Comparison of ENCODE assay signal across 9 mouse cellular contexts in genomic region chr1:151287451-151287850, GRCm38 (mm10). TPM values are rescaled to one million over a fixed set of nuclear protein-coding genes. Genes with fewer than 3 reads are reported as not detected.
A peak's percentile ranks its signal among the peaks of the same experiment; 100 is the strongest.
DNase-seq lines count a peak whose midpoint lies in the region; ATAC-seq and TF ChIP-seq lines count a peak whose summit lies in the region.
"Had no signal": no experiment of that assay in that cellular context is flagged by ENCODE, and none has a peak within 500 bp of the region (broad histone marks: within the 10 kb centered on the region; RNA-seq: fewer than 3 reads in every experiment).

No protein-coding gene starts in this region.

- under 1% methylated on average over 12 of the region's 12 CpGs for WGBS in bone marrow, adult 2 months
- WGBS in heart, embryonic 14.5 days, result 52% methylated on average over 12 of the region's 12 CpGs
- WGBS in forebrain, postnatal 0 days, result 75% methylated on average over 12 of the region's 12 CpGs
- WGBS in forebrain, embryonic 13.5 days, result 84% methylated on average over 12 of the region's 12 CpGs

- no peak overlapping the region for H3K4me2 ChIP-seq in heart, embryonic 14.5 days (ENCODE audit: low read length)
- no peak overlapping the region for H3K4me2 ChIP-seq in forebrain, postnatal 0 days (ENCODE audit: low read depth)
- H3K4me2 ChIP-seq in forebrain, embryonic 13.5 days, result no peak overlapping the region
- H3K4me2 ChIP-seq: neural tube, embryonic 12.5 days had no signal

- no peak for TF ChIP-seq CTCF in bone marrow, adult 2 months (IDR thresholded peaks at IDR 0.05; ENCODE audit: control insufficient read depth, insufficient read depth, low read length)
- no peak for TF ChIP-seq CTCF in forebrain, postnatal 0 days (IDR thresholded peaks at IDR 0.05; ENCODE audit: low read depth)

- no peaks in the 10 kb centered on the region; the same call in 1 of the 2 replicates for H3K4me1 ChIP-seq in bone marrow, adult 2 months (ENCODE audit: control insufficient read depth, insufficient read depth, low read length)
- peaks cover 3 to 5% of the 10 kb centered on the region in 2 experiments; a peak in 2 of 4 replicates for H3K4me1 ChIP-seq in heart, embryonic 14.5 days (ENCODE audit: control insufficient read depth in 2 of 2, insufficient read depth in 2 of 2, low read length in 2 of 2)
- peaks cover 9% of the 10 kb centered on the region for H3K4me1 ChIP-seq in megakaryocyte, embryonic 14.5 days
- H3K4me1 ChIP-seq in forebrain, postnatal 0 days (ENCODE audit: insufficient read depth), result no peaks in the 10 kb centered on the region
- H3K4me1 ChIP-seq in forebrain, embryonic 13.5 days, result no peaks in the 10 kb centered on the region
- H3K4me1 ChIP-seq: neural tube, embryonic 12.5 days had no signal

- H3K27me3 ChIP-seq in heart, embryonic 14.5 days (ENCODE audit: control insufficient read depth, insufficient read depth, low read length), result no peaks in the 10 kb centered on the region
- no peaks in the 10 kb centered on the region for H3K27me3 ChIP-seq in megakaryocyte, embryonic 14.5 days (replicated peaks)
- no peaks in the 10 kb centered on the region for H3K27me3 ChIP-seq in forebrain, postnatal 0 days (ENCODE audit: insufficient read depth, low read length)
- no peaks in the 10 kb centered on the region for H3K27me3 ChIP-seq in forebrain, embryonic 13.5 days
- H3K27me3 ChIP-seq: neural tube, embryonic 12.5 days had no signal

- no peaks in the 10 kb centered on the region for H3K36me3 ChIP-seq in heart, embryonic 14.5 days (ENCODE audit: control insufficient read depth, insufficient read depth, low read length)
- no peaks in the 10 kb centered on the region for H3K36me3 ChIP-seq in megakaryocyte, embryonic 14.5 days (replicated peaks; ENCODE audit: low read length)
- no peaks in the 10 kb centered on the region for H3K36me3 ChIP-seq in forebrain, postnatal 0 days (ENCODE audit: insufficient read depth)
- no peaks in the 10 kb centered on the region for H3K36me3 ChIP-seq in forebrain, embryonic 13.5 days (ENCODE audit: poor library complexity, severe bottlenecking)
- H3K36me3 ChIP-seq: neural tube, embryonic 12.5 days had no signal

- H3K9ac ChIP-seq in heart, embryonic 14.5 days (ENCODE audit: low read length), result no peak overlapping the region
- no peak overlapping the region for H3K9ac ChIP-seq in forebrain, postnatal 0 days
- H3K9ac ChIP-seq in forebrain, embryonic 13.5 days, result no peak overlapping the region
- H3K9ac ChIP-seq: neural tube, embryonic 12.5 days had no signal

- H3K9me3 ChIP-seq in heart, embryonic 14.5 days (ENCODE audit: control insufficient read depth, low read length), result no peaks in the 10 kb centered on the region
- no peaks in the 10 kb centered on the region for H3K9me3 ChIP-seq in megakaryocyte, embryonic 14.5 days
- no peaks in the 10 kb centered on the region for H3K9me3 ChIP-seq in forebrain, postnatal 0 days (ENCODE audit: low read length)
- H3K9me3 ChIP-seq in forebrain, embryonic 13.5 days (replicated peaks), result no peaks in the 10 kb centered on the region
- H3K9me3 ChIP-seq: neural tube, embryonic 12.5 days had no signal

- peak overlapping the region; percentile 29 for H3K27ac ChIP-seq in bone marrow, adult 2 months (ENCODE audit: control insufficient read depth, insufficient read depth, low read depth, low read length, poor library complexity)
- peak overlapping the region; percentile 15 to 45 for H3K27ac ChIP-seq in heart, embryonic 14.5 days (replicated peaks in 1 of 2; ENCODE audit: control insufficient read depth in 1 of 2, insufficient read depth in 1 of 2, low read depth in 2 of 2, low read length in 2 of 2)
- no peak overlapping the region for H3K27ac ChIP-seq in forebrain, postnatal 0 days (ENCODE audit: low read depth, low read length)
- no peak overlapping the region for H3K27ac ChIP-seq in forebrain, embryonic 13.5 days
- H3K27ac ChIP-seq: neural tube, embryonic 12.5 days had no signal

- TF ChIP-seq POLR2A in bone marrow, adult 2 months (IDR thresholded peaks at IDR 0.05; ENCODE audit: borderline replicate concordance, control insufficient read depth, low read depth, low read length), result no peak

- ATAC-seq in heart, embryonic 14.5 days (ENCODE audit: insufficient number of reproducible peaks, insufficient read depth, low FRiP score, low read depth), result peak; percentile 66
- ATAC-seq in forebrain, postnatal 0 days, result no peak
- ATAC-seq in forebrain, embryonic 13.5 days, result no peak

- peak; percentile 3 to 18 for DNase-seq in CD8-positive naive resting alpha-beta T cell, adult 2 months (ENCODE audit: low read depth in 2 of 2, low spot score in 2 of 2)
- peak; percentile 8 to 25 for DNase-seq in left cerebral cortex, adult 8-10 months (ENCODE audit: low spot score in 2 of 2)
- peak; percentile 47 for DNase-seq in thymus, postnatal 25 days
- no peak for DNase-seq in forebrain, postnatal 0 days

- peak overlapping the region; percentile 19 for H3K4me3 ChIP-seq in bone marrow, adult 2 months (replicated peaks; ENCODE audit: control insufficient read depth, low read depth, low read length)
- H3K4me3 ChIP-seq in heart, embryonic 14.5 days (ENCODE audit: control insufficient read depth in 1 of 2, insufficient read depth in 1 of 2, low read depth in 1 of 2, low read length in 2 of 2), result no peak overlapping the region
- H3K4me3 ChIP-seq in megakaryocyte, embryonic 14.5 days (replicated peaks), result peak overlapping the region; percentile 82
- H3K4me3 ChIP-seq in forebrain, postnatal 0 days (ENCODE audit: low read depth, low read length), result no peak overlapping the region
- H3K4me3 ChIP-seq in forebrain, embryonic 13.5 days, result no peak overlapping the region
- H3K4me3 ChIP-seq: neural tube, embryonic 12.5 days had no signal

RNA-seq across cellular contexts. Expression of gene Ivns1abp, which starts 56.8 kb away (rescaled TPM):
- 45.0 and 69.0 TPM in 2 replicates for polyA plus RNA-seq in bone marrow, adult 2 months (2011; ENCODE audit: insufficient read depth, insufficient read length, low replicate concordance, missing spikeins)
- polyA plus RNA-seq in heart, embryonic 14.5 days (2014; fragmentation: Nextera tagmentation; extraction: Ambion mirVana), result 305 and 318 TPM in 2 replicates
- 100 to 1,000 TPM; 130 to 147 (median 140) TPM for total RNA-seq in left cerebral cortex, adult 8-10 months (2022)
- polyA plus RNA-seq in megakaryocyte, embryonic 14.5 days (2012; ENCODE audit: insufficient read depth, low replicate concordance), result 7.6 and 8.7 TPM in 2 replicates
- 246 and 251 TPM in 2 replicates for total RNA-seq in forebrain, postnatal 0 days (2014; rRNA removed)
- polyA plus RNA-seq in forebrain, postnatal 0 days (2015; fragmentation: Nextera tagmentation; extraction: Ambion mirVana), result 217 and 240 TPM in 2 replicates
- polyA plus RNA-seq in forebrain, embryonic 13.5 days (2015; fragmentation: Nextera tagmentation; extraction: Ambion mirVana), result 364 and 394 TPM in 2 replicates

Comparison
In these comparisons a context has a peak if more than half of its experiments do, and no peak if none do; other contexts are left out.
1. H3K27ac ChIP-seq: peak in bone marrow, adult 2 months (single experiment) and heart, embryonic 14.5 days (2 of 2); none in forebrain, postnatal 0 days (single experiment) and forebrain, embryonic 13.5 days (single experiment).
2. H3K4me3 ChIP-seq: peak in bone marrow, adult 2 months (single experiment) and megakaryocyte, embryonic 14.5 days (single experiment); none in heart, embryonic 14.5 days (0 of 2), forebrain, postnatal 0 days (single experiment) and forebrain, embryonic 13.5 days (single experiment).